Mouse (Mus musculus) embryonic facial prominence, embryonic 13.5 days (tissue): ENCODE measurements at regions not wholly inside any gene's neighbourhood (a gene's known extent, or its start where the extent isn't known, plus 50 kb on each side); places are given as distances from the start of the nearest gene placed in this dataset.

Experiments
- ATAC-seq: fragments of 200-750 bp; cut with Nextera tagmentation; 2 replicates; pipeline ENCODE4 v1.8.0; 2017; ENCODE audit warnings: low read depth; ENCODE audit not compliant: insufficient number of reproducible peaks, insufficient read depth, low FRiP score, low TSS enrichment
- H3K27ac ChIP-seq: fragments of 300-500 bp; sonication (generic); 2 replicates; pipeline ENCODE4 v1.5.1; 2015; ENCODE audit warnings: moderate library complexity, mild to moderate bottlenecking, inconsistent platforms
- H3K27me3 ChIP-seq: fragments of 300-500 bp; sonication (generic); 2 replicates; pipeline ENCODE4 v1.6.1; 2015; ENCODE audit warnings: mild to moderate bottlenecking, inconsistent platforms
- H3K36me3 ChIP-seq: fragments of 300-500 bp; sonication (generic); 2 replicates; pipeline ENCODE4 v1.6.1; 2015; ENCODE audit warnings: mild to moderate bottlenecking, inconsistent platforms
- H3K4me1 ChIP-seq: fragments of 300-500 bp; sonication (generic); 2 replicates; pipeline ENCODE4 v1.6.1; 2015; ENCODE audit warnings: inconsistent platforms
- H3K4me2 ChIP-seq: fragments of 300-500 bp; sonication (generic); 2 replicates; pipeline ENCODE4 v1.6.1; 2015; ENCODE audit warnings: moderate library complexity, mild to moderate bottlenecking, inconsistent platforms
- H3K4me3 ChIP-seq: fragments of 300-500 bp; sonication (generic); 2 replicates; pipeline ENCODE4 v1.5.1; 2015; ENCODE audit warnings: mild to moderate bottlenecking, inconsistent platforms
- H3K9ac ChIP-seq: fragments of 300-500 bp; sonication (generic); 2 replicates; pipeline ENCODE4 v1.6.1; 2015; ENCODE audit warnings: mild to moderate bottlenecking, inconsistent platforms
- H3K9me3 ChIP-seq: fragments of 300-500 bp; sonication (generic); 2 replicates; pipeline ENCODE4 v1.6.1; 2016; ENCODE audit warnings: inconsistent platforms
- WGBS: fragments of 180-500 bp; shearing (Covaris S2); methylation state at CpG from one replicate; pipeline ENCODE4 v1.1.7; 2015; ENCODE audit warnings: mixed read lengths; 5-methylcytosine and 5-hydroxymethylcytosine counted together

GRCm38 (mm10) chr13:99096837-99097236 lies 87.8 kb upstream of the Zfp366 start:
- Histone ChIP-seq H3K4me3 (no peak overlapping the region), H3K4me2 (no peak overlapping the region), H3K27me3 (no peaks in the 10 kb centered on the region), H3K9me3 (no peaks in the 10 kb centered on the region), H3K27ac (no peak overlapping the region), H3K36me3 (no peaks in the 10 kb centered on the region), H3K4me1 (peaks cover 29% of the 10 kb centered on the region), H3K9ac (no peak overlapping the region)
- 88% methylated on average over 6 of the region's 6 CpGs for WGBS
- ATAC-seq, result no peak

- Histone ChIP-seq H3K4me2 (no peak overlapping the region), H3K4me3 (no peak overlapping the region), H3K9ac (no peak overlapping the region), H3K4me1 (peaks cover 22% of the 10 kb centered on the region), H3K27ac (no peak overlapping the region), H3K9me3 (no peaks in the 10 kb centered on the region), H3K36me3 (no peaks in the 10 kb centered on the region), H3K27me3 (no peaks in the 10 kb centered on the region)
- WGBS, result 87% methylated on average over 5 of the region's 5 CpGs
- no peak for ATAC-seq
Measured at GRCm38 (mm10) chr13:99095006-99095405, 89.6 kb upstream of the Zfp366 start.

GRCm38 (mm10) chr13:99094221-99094620 lies 90.4 kb upstream of the Zfp366 start:
- Histone ChIP-seq H3K4me2 (no peak overlapping the region), H3K4me1 (peaks cover 19% of the 10 kb centered on the region), H3K9me3 (no peaks in the 10 kb centered on the region), H3K27ac (no peak overlapping the region), H3K27me3 (no peaks in the 10 kb centered on the region), H3K9ac (no peak overlapping the region), H3K36me3 (no peaks in the 10 kb centered on the region), H3K4me3 (no peak overlapping the region)
- 89% methylated on average over 5 of the region's 5 CpGs for WGBS
- ATAC-seq, result no peak

GRCm38 (mm10) chr13:99093269-99093668 lies 91.4 kb upstream of the Zfp366 start:
- Histone ChIP-seq H3K4me2 (peak overlapping the region; percentile 5; the same call in 1 of the 2 replicates), H3K36me3 (no peaks in the 10 kb centered on the region), H3K9me3 (no peaks in the 10 kb centered on the region), H3K4me1 (peaks cover 19% of the 10 kb centered on the region), H3K4me3 (no peak overlapping the region), H3K9ac (no peak overlapping the region), H3K27me3 (no peaks in the 10 kb centered on the region), H3K27ac (no peak overlapping the region)
- 5% methylated on average over 9 of the region's 9 CpGs for WGBS
- peak; percentile 76; the same call in 1 of the 2 replicates for ATAC-seq

- no peaks in the 10 kb centered on the region for H3K27me3 ChIP-seq
- 25% methylated on average over 14 of the region's 14 CpGs for WGBS
- no peak overlapping the region for H3K4me2 ChIP-seq
- H3K36me3 ChIP-seq, result no peaks in the 10 kb centered on the region
- no peak overlapping the region for H3K9ac ChIP-seq
- H3K9me3 ChIP-seq, result no peaks in the 10 kb centered on the region
- H3K4me1 ChIP-seq, result peaks cover 19% of the 10 kb centered on the region
- no peak for ATAC-seq
- H3K4me3 ChIP-seq, result no peak overlapping the region
- H3K27ac ChIP-seq, result no peak overlapping the region
Measured at GRCm38 (mm10) chr13:99092279-99092930, 92.2 kb upstream of the Zfp366 start.

GRCm38 (mm10) chr13:99091562-99092278 lies 92.9 kb upstream of the Zfp366 start:
- ATAC-seq, result no peak
- no peaks in the 10 kb centered on the region for H3K27me3 ChIP-seq

GRCm38 (mm10) chr13:99090361-99090760 lies 94.3 kb upstream of the Zfp366 start:
- no peaks in the 10 kb centered on the region for H3K36me3 ChIP-seq
- peaks cover 19% of the 10 kb centered on the region for H3K4me1 ChIP-seq
- no peak for ATAC-seq
- no peak overlapping the region for H3K4me2 ChIP-seq
- 87% methylated on average over 3 of the region's 3 CpGs for WGBS
- no peaks in the 10 kb centered on the region for H3K27me3 ChIP-seq
- no peak overlapping the region for H3K27ac ChIP-seq
- no peak overlapping the region for H3K9ac ChIP-seq
- H3K9me3 ChIP-seq, result no peaks in the 10 kb centered on the region
- H3K4me3 ChIP-seq, result no peak overlapping the region

More at GRCm38 (mm10) chr13:99091562-99092278, 92.9 kb upstream of the Zfp366 start:
- Histone ChIP-seq H3K27ac (no peak overlapping the region; the same call in 1 of the 2 replicates), H3K9me3 (no peaks in the 10 kb centered on the region), H3K4me3 (no peak overlapping the region), H3K4me1 (peaks cover 19% of the 10 kb centered on the region), H3K36me3 (no peaks in the 10 kb centered on the region), H3K4me2 (no peak overlapping the region), H3K9ac (no peak overlapping the region)
- 48% methylated on average over 7 of the region's 7 CpGs for WGBS

- no peak for ATAC-seq
- Histone ChIP-seq H3K27ac (no peak overlapping the region), H3K4me3 (no peak overlapping the region), H3K27me3 (no peaks in the 10 kb centered on the region), H3K9me3 (no peaks in the 10 kb centered on the region), H3K4me1 (peaks cover 15% of the 10 kb centered on the region), H3K4me2 (no peak overlapping the region), H3K9ac (no peak overlapping the region), H3K36me3 (no peaks in the 10 kb centered on the region)
- WGBS, result 78% methylated on average over 4 of the region's 4 CpGs
Measured at GRCm38 (mm10) chr13:99088285-99088684, 96.3 kb upstream of the Zfp366 start.

- ATAC-seq, result no peak
- Histone ChIP-seq H3K27me3 (no peaks in the 10 kb centered on the region), H3K36me3 (no peaks in the 10 kb centered on the region), H3K27ac (no peak overlapping the region), H3K4me2 (no peak overlapping the region), H3K4me1 (no peaks in the 10 kb centered on the region), H3K4me3 (no peak overlapping the region), H3K9ac (no peak overlapping the region), H3K9me3 (no peaks in the 10 kb centered on the region)
- 88% methylated on average over 8 of the region's 8 CpGs for WGBS
Measured at GRCm38 (mm10) chr13:99079331-99079761, 95.0 kb upstream of the 1700024P04Rik start.

- Histone ChIP-seq H3K4me3 (no peak overlapping the region), H3K27me3 (no peaks in the 10 kb centered on the region), H3K4me2 (no peak overlapping the region), H3K4me1 (0 out of 2 replicates have a peak, but pooled peaks cover 5% of the 10 kb centered on the region), H3K9ac (no peak overlapping the region), H3K27ac (no peak overlapping the region), H3K9me3 (no peaks in the 10 kb centered on the region), H3K36me3 (no peaks in the 10 kb centered on the region)
- no peak for ATAC-seq
- 81% methylated on average over 10 of the region's 10 CpGs for WGBS
Measured at GRCm38 (mm10) chr13:99078643-99079042, 94.3 kb upstream of the 1700024P04Rik start.

GRCm38 (mm10) chr13:99077039-99077749 lies 92.8 kb upstream of the 1700024P04Rik start:
- Histone ChIP-seq H3K36me3 (no peaks in the 10 kb centered on the region), H3K4me2 (no peak overlapping the region), H3K9me3 (no peaks in the 10 kb centered on the region), H3K4me3 (no peak overlapping the region), H3K9ac (no peak overlapping the region), H3K27me3 (no peaks in the 10 kb centered on the region), H3K27ac (no peak overlapping the region), H3K4me1 (peaks cover 17% of the 10 kb centered on the region)
- 51% methylated on average over 6 of the region's 6 CpGs for WGBS
- no peak for ATAC-seq
